Mouse (Mus musculus) liver, adult 2 months (tissue): Measurements from ENCODE around the gene Krt82.

Experiments
- CTCF ChIP-seq: fragments of 200-500 bp; IDR thresholded peaks from 2 replicates; pipeline ENCODE4 v1.5.1; 2011; ENCODE audit warnings: low read depth, low read length, control low read depth
- POLR2A ChIP-seq: fragments of 200-500 bp; IDR thresholded peaks from 2 replicates; pipeline ENCODE4 v1.6.1; 2011; ENCODE audit warnings: low read length, control low read depth; ENCODE audit not compliant: insufficient read depth; ENCODE audit errors: extremely low read depth

DNA sequence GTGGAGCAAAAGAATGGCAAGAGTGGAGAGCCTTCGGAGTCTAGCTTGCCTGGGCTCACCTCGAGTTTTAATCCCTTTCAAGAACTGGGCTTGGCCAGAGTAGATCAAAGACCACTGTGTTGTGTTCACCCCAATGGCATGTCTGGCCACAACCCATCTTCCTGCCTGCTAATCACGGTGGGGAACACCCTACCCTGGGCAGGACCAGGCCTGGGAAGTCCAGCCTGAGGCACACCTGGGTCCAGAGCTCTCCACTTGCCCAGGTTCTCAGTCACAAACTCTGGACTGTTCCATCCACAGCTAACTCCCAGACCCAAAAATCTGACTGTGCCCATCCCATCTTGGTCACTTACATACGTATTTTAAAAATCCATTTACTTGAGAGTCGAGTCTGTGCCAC is 12.4 kb upstream of the Krt82 start, which contains the start of gene Krt90:
- TF ChIP-seq CTCF, result no peak
- no peak for TF ChIP-seq POLR2A
